Mouse (Mus musculus) layer of hippocampus, postnatal 14 days (tissue): ENCODE data around the gene Afg3l1. TPM values are rescaled to one million over a fixed set of nuclear protein-coding genes. Genes with fewer than 3 reads are reported as not detected.
A peak's percentile ranks its signal among the peaks of the same experiment; 100 is the strongest.
"Not testable (repeated sequence)": the region's sequence is repeated elsewhere in the genome, so short reads cannot be mapped to it uniquely, and the experiment has no call there.

ENCODE experiments used
- DNase-seq, 2 experiments: peaks; one replicate each; pipeline ENCODE4 v3.0.0; 2021 to 2022; ENCODE audit warnings: low spot score in 2 of 2, mixed read lengths in 1 of 2
- total RNA-seq, 2 experiments: library from RNA; stranded (reverse); gene quantifications; 2 replicates each; pipeline ENCODE4 v1.2.3; 2021

The Afg3l1 gene
- total RNA-seq, 2 experiments from 2014 or later: 31.2 to 32.5 TPM

- DNase-seq: no peak
Measured at GRCm38 (mm10) chr8:123463651-123464050, 14.1 kb upstream of the Afg3l1 start.

GRCm38 (mm10) chr8:123467476-123467875 is 10.2 kb upstream of the Afg3l1 start:
- no peak for DNase-seq

- DNase-seq: not testable (repeated sequence)
Measured at GRCm38 (mm10) chr8:123472991-123473390, 4.7 kb upstream of the Afg3l1 start.

GRCm38 (mm10) chr8:123474549-123474948 is 3.2 kb upstream of the Afg3l1 start:
- not testable (repeated sequence) for DNase-seq

DNA sequence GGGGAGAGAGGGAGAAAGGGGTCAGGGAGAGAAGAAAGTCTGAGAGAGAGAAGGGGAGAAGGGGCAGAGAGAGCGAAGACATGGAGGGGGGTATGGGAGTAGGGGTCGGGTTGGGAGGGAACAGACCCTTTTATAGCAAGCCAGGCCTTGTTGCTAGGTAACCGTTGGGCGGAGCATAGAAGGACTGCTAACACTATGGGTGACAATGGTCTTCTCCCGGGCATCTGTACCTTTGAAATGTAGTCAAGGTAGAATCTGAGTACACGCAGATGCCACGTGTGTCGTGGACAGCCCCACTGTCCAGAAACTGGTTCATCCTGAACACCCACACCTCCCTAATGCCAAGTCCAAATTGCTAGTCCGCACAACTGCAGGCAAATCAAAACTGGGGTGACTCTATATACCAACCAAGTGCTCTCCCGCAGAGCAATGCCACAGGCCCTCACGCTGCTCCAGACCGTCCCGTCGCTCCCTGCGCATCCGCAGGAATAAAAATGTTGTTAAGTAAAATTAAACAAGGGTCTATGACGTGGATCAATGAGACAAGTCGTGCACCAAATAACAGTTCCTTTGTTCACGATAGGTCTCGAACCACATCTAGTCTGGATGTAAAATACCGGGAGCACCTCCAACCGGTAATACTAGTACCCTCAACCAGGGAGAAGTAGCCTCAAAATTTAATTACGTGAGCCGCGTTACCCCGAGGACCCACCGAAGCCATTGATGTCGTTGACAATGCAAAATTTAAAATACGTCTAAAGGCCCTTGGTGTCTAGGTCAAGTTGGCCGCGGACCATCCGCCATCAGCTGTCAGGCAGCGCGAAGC is 579 bp upstream of the Afg3l1 start:
- DNase-seq: no peak

DNA sequence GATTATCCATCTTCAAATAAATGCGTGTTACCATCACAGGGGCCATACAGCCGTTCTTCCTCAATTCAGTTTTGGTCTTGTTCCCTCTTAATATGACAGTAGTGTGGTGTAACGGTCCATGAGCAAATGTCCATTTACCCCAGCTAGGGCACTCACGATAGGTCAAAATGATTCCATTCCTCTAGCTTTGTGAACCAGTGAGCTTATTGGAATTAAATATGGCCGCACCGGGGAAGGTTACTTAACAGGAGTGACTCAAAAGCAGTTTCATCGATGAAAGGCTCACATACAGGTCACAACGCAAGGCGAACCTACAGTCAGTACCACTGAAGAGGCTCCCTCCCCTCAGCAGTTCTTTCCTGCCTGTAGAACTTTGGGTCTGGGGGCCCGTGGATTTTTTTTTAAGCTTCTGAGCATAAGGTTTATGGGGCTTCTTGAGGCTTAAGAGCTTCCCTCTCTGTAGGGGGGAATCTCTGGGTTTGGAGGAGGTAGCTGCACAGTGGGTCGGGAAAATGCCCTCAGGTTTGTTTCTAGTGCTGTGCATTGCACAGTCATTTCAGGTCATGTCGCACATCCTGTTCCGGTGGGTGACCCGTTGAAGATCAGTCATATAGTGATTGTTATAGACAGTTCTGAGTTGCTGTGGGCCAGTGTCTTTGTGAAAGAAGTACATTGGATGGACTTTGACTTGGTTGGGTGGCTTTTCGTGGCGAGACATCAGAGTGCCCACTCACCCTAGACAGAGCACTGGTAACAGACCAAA is 934 bp downstream of the Afg3l1 start:
- DNase-seq: peak in 1 of 2 experiments; percentile 17

DNA sequence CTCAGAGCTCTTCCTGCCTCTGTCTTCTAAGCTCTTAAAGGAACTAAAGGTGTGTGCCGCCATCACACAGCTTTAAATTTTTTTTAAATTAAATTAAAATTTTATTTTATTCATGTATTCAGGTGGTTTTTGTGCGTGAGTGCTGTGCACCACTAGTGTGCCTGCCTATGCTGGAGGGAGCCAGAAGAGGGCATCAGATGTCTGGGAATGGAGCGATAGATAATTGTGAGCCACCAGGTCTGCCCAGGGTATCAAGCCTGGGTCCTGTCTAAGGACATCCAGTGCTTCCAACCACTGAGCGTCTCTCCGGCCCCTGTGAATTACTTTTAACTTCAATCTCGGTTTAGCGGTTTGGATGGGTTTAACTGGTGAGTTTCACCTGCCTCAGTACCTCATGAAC is 4.9 kb downstream of the Afg3l1 start:
- no peak for DNase-seq

DNA sequence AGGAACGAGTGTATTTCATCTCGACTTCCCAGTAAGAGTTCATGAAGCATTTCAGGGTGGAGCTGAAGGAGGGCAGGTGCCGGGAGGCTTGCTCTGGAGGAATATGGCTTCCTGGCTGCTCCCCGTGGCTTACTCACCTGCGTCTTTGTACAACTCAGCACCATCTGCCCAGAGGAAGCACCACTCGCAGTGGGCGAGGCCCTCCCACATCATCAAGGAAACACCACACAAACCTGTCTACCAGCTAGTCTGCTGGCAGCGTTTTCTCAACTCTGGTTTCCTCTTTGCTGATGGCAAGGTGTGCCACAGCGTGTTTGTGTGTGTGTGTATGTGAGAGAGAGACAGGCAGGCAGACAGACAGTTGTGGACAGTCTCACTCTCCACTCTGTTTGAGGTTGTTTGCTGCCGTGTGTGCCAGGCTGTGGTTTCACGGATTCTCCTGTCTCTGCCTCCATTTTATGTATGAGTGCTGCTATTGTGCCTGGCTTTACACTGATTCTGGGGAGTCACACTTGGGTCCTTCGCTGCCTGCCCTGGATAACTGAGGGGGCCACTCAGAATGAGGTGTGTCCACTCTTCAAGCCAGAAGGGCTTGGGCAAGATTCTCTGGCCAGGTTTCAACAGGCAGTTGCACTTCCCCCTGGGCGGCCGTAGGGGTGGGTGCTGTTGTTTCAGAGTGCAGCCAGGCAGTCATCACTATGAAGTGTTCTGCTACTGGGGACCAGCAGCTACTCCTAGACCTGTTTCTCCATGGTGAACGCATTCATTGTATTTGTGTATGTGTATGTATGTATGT is 13.8 kb downstream of the Afg3l1 start:
- no peak for DNase-seq

DNA sequence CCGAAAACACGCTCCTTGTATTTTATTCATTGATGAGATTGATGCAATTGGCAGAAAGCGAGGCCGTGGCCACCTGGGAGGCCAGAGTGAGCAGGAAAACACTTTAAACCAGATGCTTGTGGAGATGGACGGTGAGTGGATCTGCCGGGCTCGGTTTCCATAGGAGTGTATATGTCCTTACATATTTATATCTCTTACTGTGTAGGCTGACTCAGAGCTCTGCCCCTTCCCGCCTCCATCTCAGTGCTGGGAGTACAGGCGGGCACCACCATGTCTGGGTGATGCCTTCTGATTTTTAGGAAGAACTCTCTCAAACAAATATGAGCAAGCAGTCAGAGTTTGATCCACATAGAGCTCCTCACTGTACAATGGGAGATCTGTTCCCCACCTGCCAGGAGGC is 15.2 kb downstream of the Afg3l1 start:
- DNase-seq: no peak

- DNase-seq: no peak
Measured at GRCm38 (mm10) chr8:123497699-123498098, 20.0 kb downstream of the Afg3l1 start.

GRCm38 (mm10) chr8:123498963-123499362 is 21.3 kb downstream of the Afg3l1 start:
- DNase-seq: peak; percentile 32 to 44

DNA sequence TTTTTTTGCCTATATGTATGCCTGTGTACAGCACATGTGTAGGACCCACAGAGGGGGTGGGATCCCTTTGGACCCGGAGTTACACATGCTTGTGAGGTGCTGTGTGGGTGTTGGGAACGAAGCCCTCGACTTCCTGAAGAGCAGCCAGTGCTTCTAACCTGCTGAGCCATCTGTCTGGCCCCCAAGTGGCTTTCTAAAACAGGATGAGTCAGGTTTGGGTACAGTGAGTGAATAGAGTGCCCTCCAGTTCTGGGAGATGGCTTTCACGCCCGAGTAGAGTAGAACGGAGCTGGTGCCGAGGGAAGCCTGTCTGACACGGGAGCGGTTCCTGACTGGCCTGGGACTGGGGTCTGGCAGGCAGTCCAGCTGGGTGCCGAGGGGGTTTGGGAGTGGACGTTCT is 21.9 kb downstream of the Afg3l1 start:
- DNase-seq: no peak

DNA sequence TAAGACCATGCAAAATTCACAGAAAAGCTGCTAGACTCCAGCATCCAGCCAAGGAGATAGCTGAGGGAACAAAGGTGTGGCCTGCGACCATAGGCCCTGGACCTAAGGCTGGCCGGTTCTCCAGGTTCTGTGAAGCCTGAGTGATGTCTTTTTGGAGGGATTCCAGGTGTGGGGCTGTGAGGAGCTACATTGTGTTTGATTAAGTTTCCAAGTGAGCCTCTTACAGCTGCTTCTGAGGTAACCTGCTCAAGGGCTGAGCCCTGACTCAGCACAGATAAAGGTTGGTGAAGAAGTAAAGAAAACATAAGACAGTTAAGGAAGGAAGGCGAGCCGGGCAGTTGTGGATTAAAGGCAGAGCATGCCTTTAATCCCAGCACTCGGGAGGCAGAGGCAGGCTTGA is 24.5 kb downstream of the Afg3l1 start:
- DNase-seq: no peak

DNA sequence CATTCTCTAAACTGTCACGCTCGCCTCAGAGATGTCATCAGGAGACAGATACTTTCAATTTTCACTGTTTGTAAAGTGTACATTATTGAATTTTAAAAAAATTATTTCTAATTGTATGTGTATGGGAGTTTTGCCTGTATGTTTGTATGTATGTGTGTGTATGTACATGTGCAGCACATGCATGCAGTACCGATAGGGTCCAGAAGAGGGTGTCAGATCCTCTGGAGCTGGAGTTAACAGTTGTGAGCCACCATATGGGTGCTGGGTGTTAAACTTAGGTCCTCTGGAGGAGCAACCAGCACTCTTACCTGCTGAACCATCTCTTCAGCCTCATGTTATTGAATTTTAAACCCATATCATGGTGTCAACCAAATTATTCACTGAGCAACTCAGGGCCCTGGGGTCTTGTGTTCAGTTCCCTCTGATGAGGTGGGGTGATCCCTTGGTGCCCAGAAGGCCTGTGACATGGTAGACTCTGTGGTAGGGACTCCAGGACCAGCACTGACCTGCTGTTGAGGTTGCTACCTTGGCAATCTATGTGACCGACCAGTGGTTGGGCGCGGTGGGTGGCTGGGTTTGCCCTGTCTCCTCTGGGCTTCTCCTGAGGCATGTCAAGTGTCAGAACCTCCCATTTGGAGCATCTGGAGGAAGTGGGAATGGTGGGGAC is 26.2 kb downstream of the Afg3l1 start:
- no peak for DNase-seq

DNA sequence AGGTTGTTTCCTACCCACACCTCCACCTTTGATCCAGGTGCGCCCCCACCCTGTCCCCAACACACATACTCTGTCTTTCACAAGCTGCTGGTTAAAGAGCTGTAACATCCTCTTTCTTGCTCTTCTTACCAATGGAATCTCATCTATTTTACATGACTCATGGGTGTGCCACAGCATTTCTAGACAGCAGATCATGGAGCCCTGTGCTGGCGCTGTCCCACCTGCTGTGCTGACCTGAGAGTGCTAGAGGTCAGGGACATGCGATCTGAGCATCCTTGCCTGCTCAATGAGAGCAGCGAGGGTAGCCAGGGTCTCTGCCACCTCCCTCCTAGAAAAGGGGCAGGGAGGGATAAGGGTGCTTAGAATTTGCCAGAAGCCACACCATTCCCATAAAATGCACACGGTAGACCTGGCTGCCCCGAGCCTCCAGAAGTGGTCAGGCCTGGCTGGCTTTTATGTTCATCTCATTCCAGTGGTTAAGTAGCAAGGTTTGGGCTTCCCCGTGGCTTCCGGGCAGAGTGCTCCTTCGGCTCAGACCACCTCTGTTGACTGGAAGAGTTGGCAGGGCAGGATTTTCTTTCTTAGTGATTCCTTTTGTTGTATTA is 27.0 kb downstream of the Afg3l1 start:
- no peak for DNase-seq

- no peak for DNase-seq
Measured at GRCm38 (mm10) chr8:123505267-123505666, 27.6 kb downstream of the Afg3l1 start.

DNA sequence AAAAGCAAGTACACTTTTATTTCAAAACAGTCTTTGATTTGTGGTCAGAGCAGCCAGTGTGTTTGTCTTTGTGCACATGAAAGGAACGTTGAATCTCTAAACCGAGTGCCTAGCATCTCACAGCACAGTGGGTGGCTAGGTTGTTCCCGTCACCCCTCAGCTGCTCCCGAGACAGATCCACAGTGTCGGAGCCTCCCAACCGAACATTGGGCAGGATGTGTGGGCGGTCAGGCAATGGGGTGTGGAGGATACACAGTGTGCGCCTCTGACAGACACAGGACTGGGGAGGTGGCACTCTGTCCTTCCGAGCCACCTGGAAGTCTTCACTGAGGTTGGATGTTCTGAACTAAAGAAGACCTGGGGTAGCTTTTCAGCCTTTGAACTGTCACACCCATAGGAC is 28.0 kb downstream of the Afg3l1 start:
- DNase-seq: no peak

GRCm38 (mm10) chr8:123507153-123507552 is 29.4 kb downstream of the Afg3l1 start:
- no peak for DNase-seq

- no peak for DNase-seq
Measured at GRCm38 (mm10) chr8:123510819-123511218, 33.1 kb downstream of the Afg3l1 start.

DNA sequence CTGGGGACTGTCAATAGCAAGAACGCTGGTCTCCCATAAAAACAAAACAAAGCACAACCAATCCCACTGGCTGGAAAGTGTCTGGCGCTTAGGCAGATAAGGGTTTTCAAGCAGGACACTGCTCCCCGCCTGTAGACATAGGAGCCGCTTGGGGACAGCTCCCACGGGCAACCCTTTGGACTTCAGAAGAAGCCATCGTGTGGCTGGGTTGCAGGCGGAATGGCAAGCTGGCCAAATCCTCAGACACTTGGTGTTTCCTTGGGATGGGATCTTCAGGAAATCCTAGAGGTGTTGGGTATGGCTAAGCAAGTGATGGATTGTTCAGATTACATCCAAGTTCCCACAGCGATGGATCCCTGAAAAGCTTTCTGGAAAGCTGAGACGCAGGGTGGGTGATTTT is 36.4 kb downstream of the Afg3l1 start:
- no peak for DNase-seq
